Mouse (Mus musculus): ENCODE data around the gene Med12.
"Not testable (repeated sequence)": the region's sequence is repeated elsewhere in the genome, so short reads cannot be mapped to it uniquely, and the experiment has no call there.

DNA sequence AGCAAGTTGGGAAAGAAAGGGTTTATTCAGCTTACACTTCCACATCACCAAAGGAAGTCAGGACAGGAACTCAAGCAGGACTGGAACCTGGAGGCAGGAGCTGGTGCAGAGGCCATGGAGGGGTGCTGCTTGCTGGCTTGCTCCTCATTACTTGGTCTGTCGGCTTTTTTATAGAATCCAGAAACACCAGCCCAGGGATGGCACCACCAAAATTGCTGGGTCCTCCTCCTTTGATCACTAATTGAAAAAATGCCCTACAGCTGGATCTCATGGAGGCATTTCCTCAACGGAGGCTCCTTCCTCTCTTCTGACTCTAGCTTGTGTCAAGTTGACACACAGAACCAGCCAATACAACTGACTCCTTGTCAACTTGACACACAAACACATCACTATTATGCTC, 69.0 kb downstream of the Med12 start:
- TF ChIP-seq POLR2A (IDR thresholded peaks at IDR 0.05; ENCODE audit: borderline replicate concordance, low read depth, low read length); CTCF (IDR thresholded peaks at IDR 0.05; ENCODE audit: low read depth, low read length): not testable (repeated sequence)
